Mouse (Mus musculus) megakaryocyte, embryonic 14.5 days (primary cell): ENCODE data around the gene Skil. TPM values are rescaled to one million over a fixed set of nuclear protein-coding genes. Genes with fewer than 3 reads are reported as not detected.
A peak's percentile ranks its signal among the peaks of the same experiment; 100 is the strongest.

Source experiments
- H3K27me3 ChIP-seq: replicated peaks from 2 replicates; pipeline ENCODE3; 2012; ENCODE audit warnings: inconsistent platforms
- H3K36me3 ChIP-seq: replicated peaks from 2 replicates; pipeline ENCODE3; 2012; ENCODE audit warnings: low read length, inconsistent platforms, mixed read lengths
- H3K4me1 ChIP-seq: 2 replicates; pipeline ENCODE4 v1.6.1; 2012; ENCODE audit warnings: inconsistent platforms
- H3K4me3 ChIP-seq: replicated peaks from 2 replicates; pipeline ENCODE3; 2012; ENCODE audit warnings: moderate library complexity, mild to moderate bottlenecking, inconsistent platforms
- H3K9me3 ChIP-seq: 2 replicates; pipeline ENCODE4 v1.6.1; 2012; ENCODE audit warnings: inconsistent platforms
- FLI1 ChIP-seq: IDR thresholded peaks from 2 replicates; pipeline ENCODE4 v1.6.1; 2012; ENCODE audit warnings: low read length, inconsistent platforms, mixed read lengths
- GATA1 ChIP-seq: IDR thresholded peaks from 3 replicates; pipeline ENCODE4 v1.6.1; 2012; ENCODE audit warnings: mixed read lengths, low read length, inconsistent platforms, borderline replicate concordance
- polyA plus RNA-seq: library from polyadenylated mRNA; stranded (reverse); fragments of >175 nt; gene quantifications from 2 replicates; pipeline ENCODE4 v1.2.3, GENCODE M21; 2012; ENCODE audit warnings: low replicate concordance; ENCODE audit not compliant: insufficient read depth

Skil gene
- polyA plus RNA-seq = 1.2 TPM in 1 of 2 replicates, not detected in the other

DNA sequence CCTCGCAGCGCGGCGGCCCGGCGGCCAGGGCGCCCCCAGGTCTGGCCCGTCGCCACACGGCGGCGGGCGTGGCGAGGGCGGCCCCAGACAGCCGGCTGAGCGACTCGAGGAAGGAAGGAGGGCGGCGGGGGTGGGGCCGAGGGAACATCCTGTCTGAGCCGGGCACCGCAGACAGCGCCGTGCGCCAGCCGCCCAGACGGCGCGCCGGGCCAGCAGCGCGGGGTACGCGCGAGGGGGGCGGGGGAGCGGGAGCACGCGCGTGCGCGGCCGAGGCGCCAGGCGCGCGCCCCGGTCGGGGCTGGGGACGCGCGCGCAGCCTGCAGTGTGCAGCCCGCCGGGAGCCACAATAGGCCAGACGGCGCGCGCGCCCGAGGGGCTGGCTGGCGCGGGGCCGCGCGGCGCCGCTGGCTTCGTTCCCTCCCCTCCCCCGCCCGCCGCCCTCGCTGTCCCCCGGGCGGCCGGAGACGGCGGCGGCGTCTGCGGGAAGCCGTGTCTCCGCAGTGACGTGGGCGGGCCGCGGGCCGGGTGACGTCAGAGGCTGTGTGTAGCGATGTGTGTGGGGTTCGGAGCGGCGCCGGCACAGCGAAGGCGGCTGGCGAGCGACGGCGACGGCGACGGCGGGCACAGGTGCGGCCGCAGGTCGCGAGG, at the start of gene Skil:
Gene Skil, plus strand, starts transcription at position 528 of the 648 bp plus-strand sequence.
- H3K27me3 ChIP-seq = no peaks in the 10 kb centered on the region
- peak within 1 kb of the TSS; percentile 93 for H3K4me3 ChIP-seq
- no peaks in the 10 kb centered on the region for H3K9me3 ChIP-seq
- TF ChIP-seq GATA1 = no peak
- TF ChIP-seq FLI1 = no peak
- peaks cover 20% of the 10 kb centered on the region for H3K36me3 ChIP-seq
- H3K4me1 ChIP-seq = peaks cover 55% of the 10 kb centered on the region

DNA sequence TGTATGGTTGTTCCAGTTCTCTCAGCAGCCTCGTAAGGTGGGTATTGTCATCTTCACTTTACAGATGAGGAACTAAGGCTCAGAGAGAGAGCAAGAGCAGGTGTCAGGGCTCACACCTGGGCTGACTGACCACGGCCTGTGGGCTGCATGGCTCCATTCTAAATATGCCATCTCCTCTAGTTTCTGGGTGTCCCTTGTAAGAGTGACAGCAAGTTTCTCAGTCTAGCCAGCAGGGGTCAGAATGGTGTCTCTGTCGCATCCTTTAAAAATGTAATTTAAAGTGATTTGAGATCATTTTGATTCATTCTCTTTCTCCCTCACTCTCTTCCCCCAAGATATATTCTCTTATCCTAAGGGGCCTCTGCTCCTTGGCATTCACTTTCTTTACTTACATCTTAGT, 47.6 kb upstream of the Skil start:
- Histone ChIP-seq H3K4me1 (no peaks in the 10 kb centered on the region), H3K9me3 (no peaks in the 10 kb centered on the region)
- no peak for TF ChIP-seq FLI1

DNA sequence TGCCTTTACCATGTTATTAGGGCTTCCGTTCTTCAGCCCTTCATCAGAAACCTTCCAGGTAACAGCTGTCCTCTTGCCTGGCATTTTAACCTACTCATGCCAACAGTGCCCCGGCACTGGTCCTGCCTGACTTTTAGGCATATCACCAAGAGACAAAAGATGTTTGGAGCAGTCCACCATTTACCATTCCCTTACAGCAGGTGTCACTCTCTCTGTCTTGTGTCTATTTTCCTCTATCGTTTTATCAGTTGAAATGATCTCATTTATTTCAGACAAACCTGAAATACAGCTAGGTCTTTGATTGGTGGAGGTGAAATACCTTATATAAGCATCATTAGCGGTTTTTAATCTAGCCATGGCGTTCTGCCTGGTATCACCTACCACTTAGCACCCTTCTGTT, 45.8 kb upstream of the Skil start:
- Histone ChIP-seq H3K9me3 (no peaks in the 10 kb centered on the region), H3K36me3 (peaks cover 20% of the 10 kb centered on the region), H3K4me1 (peaks cover 10% of the 10 kb centered on the region), H3K4me3 (no peak overlapping the region), H3K27me3 (no peaks in the 10 kb centered on the region)
- TF ChIP-seq GATA1 (no peak), FLI1 (no peak)

More for the DNA sequence above, 47.6 kb upstream of the Skil start:
- H3K36me3 ChIP-seq = peaks cover 25% of the 10 kb centered on the region
- no peaks in the 10 kb centered on the region for H3K27me3 ChIP-seq
- no peak overlapping the region for H3K4me3 ChIP-seq

DNA sequence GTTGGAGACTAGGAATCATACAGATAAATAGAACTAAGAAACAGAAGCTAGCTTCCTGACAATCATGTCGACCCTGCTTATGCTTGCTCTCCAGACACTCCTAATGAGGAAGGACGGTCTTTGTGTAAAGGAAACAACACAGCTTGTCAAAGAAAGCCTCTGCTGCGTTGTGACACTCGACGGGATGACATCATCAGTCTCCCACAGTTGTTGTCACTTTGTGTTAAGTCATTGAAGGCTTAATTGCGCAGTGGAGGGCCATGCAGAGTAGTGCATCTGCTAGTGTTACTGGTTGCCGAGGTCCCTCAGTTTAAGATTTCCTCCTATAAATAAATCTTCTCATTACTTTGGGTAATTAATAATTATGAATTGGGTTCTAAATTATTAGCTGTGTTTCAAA, 44.5 kb upstream of the Skil start:
- Histone ChIP-seq H3K4me3 (no peak overlapping the region), H3K4me1 (peaks cover 11% of the 10 kb centered on the region), H3K27me3 (no peaks in the 10 kb centered on the region), H3K9me3 (no peaks in the 10 kb centered on the region), H3K36me3 (peaks cover 20% of the 10 kb centered on the region)
- TF ChIP-seq FLI1 (no peak), GATA1 (no peak)

DNA sequence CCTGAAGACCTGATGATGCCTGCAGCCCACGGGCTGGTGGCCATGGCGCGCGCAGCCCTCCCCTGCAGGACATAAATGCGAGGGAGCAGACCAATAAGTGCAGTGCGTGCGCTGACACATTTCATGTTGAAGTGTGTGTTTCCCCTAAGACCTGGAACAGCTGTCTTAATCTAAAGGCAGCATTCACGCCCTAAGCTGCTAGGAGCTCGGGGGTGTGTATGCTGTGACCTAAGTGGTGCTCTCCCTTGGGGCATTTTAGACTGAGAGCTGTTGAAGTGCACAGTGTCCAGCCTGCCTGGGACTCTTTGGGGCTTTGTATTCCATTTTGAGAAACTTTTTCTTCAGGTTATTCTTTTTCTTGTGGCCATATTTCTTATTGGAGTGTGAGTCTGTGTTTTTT, 43.1 kb upstream of the Skil start:
- no peaks in the 10 kb centered on the region for H3K27me3 ChIP-seq
- no peaks in the 10 kb centered on the region for H3K9me3 ChIP-seq
- H3K4me1 ChIP-seq = peaks cover 15% of the 10 kb centered on the region
- no peak for TF ChIP-seq GATA1
- TF ChIP-seq FLI1 = no peak
- no peak overlapping the region for H3K4me3 ChIP-seq
- peaks cover 18% of the 10 kb centered on the region for H3K36me3 ChIP-seq

DNA sequence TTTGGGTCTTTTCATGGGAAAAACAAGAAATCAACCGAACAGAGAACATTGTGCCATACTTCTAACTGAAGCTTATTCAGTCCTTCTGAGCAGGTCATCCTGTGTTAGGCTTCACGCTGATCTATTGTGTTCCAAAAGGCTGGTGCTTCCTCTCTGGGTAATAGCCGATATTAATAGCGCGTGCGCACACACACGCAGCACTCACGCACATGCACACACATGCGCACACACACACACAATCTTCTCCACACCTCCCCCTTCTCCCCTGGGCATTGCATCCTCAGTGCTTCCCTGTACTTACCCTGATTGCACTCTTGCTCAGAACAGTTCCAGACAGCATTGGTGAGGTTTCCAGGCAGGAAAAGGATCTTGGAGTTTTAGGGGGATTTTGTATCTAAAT, 41.7 kb upstream of the Skil start:
- TF ChIP-seq FLI1 (no peak), GATA1 (no peak)
- Histone ChIP-seq H3K36me3 (peaks cover 14% of the 10 kb centered on the region), H3K9me3 (no peaks in the 10 kb centered on the region), H3K4me1 (peaks cover 18% of the 10 kb centered on the region), H3K4me3 (peak overlapping the region; percentile 33), H3K27me3 (no peaks in the 10 kb centered on the region)

DNA sequence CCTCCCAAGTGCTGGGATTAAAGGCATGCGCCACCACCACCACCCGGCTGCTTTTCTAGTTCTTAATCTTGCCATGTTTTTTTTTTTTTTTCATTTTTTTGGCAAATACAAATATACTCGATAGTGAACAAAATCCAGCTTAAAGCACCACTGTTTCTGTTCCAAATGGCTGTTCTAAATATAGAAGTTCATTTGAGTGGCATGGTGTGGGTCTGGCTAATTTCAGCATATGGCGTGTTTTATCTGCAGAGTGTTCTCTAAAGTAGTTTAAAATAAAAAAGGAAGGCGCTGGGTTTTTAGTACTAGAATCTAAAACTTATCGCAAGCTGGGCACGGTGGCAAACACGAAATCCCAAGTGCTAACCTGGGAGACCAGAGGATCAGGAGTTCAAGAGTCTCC, 40.0 kb upstream of the Skil start:
- TF ChIP-seq GATA1 (no peak), FLI1 (no peak)
- H3K4me1 ChIP-seq = peaks cover 23% of the 10 kb centered on the region
- H3K4me3 ChIP-seq = no peak overlapping the region
- H3K36me3 ChIP-seq = peaks cover 9% of the 10 kb centered on the region
- no peaks in the 10 kb centered on the region for H3K27me3 ChIP-seq
- no peaks in the 10 kb centered on the region for H3K9me3 ChIP-seq

DNA sequence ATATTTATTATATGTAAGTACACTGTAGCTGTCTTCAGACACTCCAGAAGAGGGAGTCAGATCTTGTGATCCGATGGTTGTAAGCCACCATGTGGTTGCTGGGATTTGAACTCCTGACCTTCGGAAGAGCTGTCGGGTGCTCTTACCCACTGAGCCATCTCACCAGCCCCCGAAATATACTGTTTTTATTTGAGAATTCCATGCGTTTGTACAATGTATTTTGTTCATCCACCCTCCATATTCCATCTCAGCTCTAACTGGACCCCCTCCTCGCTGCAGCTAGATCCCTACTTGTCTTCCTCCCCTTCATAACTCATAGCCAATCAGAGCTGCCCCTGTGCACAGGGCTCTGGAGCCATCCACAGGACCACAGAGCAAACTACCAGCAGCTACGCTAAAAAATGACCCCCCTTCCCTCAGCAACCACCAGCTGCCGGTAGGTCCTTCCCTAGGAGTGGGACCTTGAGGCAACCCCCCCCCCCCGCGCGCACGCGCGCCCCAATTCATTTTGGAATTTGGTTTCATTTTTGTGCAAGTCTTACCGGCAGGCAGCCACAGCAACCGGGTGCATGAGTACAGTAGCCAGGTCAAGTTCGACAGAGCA, 38.7 kb upstream of the Skil start:
- H3K36me3 ChIP-seq = peaks cover 4% of the 10 kb centered on the region
- H3K9me3 ChIP-seq = no peaks in the 10 kb centered on the region
- TF ChIP-seq FLI1 (no peak), GATA1 (no peak)
- peak overlapping the region; percentile 94 for H3K4me3 ChIP-seq
- H3K4me1 ChIP-seq = peaks cover 36% of the 10 kb centered on the region
- no peaks in the 10 kb centered on the region for H3K27me3 ChIP-seq

DNA sequence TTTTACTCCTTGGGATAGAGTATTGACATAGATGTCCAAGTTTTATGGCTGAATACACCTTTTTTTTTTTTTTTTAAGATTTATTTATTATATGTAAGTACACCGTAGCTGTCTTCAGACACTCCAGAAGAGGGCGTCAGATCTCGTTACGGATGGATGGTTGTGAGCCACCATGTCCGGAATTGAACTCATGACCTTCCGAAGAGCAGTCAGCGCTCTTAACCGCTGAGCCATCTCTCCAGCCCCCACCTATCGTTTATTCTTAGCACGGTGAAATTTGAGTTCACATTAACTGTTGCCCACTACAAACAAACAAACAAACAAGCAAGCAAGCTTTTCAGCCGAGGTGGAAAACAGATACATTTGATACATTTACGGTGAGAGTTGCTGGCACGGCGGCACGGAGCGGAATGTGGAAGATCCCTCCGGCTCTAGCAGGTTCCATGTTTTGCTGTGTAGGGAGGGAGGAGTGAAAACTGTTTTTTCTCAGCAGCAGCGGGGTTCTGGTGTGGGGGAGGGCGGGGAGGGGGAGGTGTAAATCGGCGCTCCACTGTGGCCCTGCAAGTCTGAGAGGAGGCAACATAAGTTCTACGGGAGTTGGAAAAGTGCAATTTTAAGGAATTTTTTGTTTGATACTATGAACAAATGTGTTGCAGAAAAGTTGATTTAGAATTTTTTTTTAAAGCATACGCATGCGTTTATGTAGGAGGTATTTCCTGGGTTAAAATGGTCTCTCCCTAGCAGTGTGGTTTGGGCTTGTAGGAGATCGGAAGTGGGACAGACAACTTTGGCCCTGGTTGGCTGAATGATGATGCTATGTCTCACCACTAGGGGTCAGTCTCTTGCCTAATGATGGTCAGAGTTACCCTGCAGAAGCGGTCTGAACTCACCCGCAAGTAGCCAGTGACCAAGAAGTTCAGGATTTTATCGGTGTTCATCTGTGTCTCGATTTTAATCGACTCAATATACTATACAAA, 37.9 kb upstream of the Skil start:
- peaks cover 43% of the 10 kb centered on the region for H3K4me1 ChIP-seq
- no peak for TF ChIP-seq GATA1
- no peak for TF ChIP-seq FLI1
- peak overlapping the region; percentile 94 for H3K4me3 ChIP-seq
- H3K9me3 ChIP-seq = no peaks in the 10 kb centered on the region
- H3K27me3 ChIP-seq = no peaks in the 10 kb centered on the region
- H3K36me3 ChIP-seq = no peaks in the 10 kb centered on the region

DNA sequence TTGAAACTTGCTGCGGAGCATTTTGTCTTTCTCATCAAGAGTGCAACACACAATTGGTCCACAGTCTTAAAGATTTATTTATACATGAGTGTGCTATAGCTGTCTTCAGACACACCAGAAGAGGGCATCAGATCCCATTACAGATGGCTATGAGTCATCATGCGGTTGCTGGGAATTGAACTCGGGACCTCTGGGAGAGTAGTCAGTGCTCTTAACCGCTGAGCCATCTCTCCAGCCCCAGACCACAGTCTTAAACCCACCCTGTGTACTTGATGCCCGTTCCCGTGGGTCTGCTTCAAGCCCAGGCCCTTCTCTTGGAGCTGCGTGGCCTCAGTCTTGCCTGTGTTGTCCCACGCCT, 34.1 kb upstream of the Skil start:
- no peak for TF ChIP-seq GATA1
- TF ChIP-seq FLI1 = no peak
- Histone ChIP-seq H3K4me3 (peak overlapping the region; percentile 91), H3K4me1 (peaks cover 38% of the 10 kb centered on the region), H3K36me3 (no peaks in the 10 kb centered on the region), H3K27me3 (peaks cover 2% of the 10 kb centered on the region), H3K9me3 (no peaks in the 10 kb centered on the region)
